Mouse (Mus musculus) small intestine, adult 2 months (tissue): ENCODE measurements around the gene Ube2h.

ENCODE experiments used
- CTCF ChIP-seq: fragments of 200-500 bp; IDR thresholded peaks from 2 replicates; pipeline ENCODE4 v1.5.1; 2012; ENCODE audit warnings: low read depth, mild to moderate bottlenecking, control low read depth, inconsistent platforms, low read length, moderate library complexity, mixed read lengths; ENCODE audit not compliant: insufficient replicate concordance, insufficient read length; ENCODE audit errors: extremely low read depth
- POLR2A ChIP-seq: fragments of 200-500 bp; IDR thresholded peaks from 2 replicates; pipeline ENCODE4 v1.6.1; 2012; ENCODE audit warnings: low read depth, mild to moderate bottlenecking, control low read depth, inconsistent platforms, low read length, moderate library complexity

DNA sequence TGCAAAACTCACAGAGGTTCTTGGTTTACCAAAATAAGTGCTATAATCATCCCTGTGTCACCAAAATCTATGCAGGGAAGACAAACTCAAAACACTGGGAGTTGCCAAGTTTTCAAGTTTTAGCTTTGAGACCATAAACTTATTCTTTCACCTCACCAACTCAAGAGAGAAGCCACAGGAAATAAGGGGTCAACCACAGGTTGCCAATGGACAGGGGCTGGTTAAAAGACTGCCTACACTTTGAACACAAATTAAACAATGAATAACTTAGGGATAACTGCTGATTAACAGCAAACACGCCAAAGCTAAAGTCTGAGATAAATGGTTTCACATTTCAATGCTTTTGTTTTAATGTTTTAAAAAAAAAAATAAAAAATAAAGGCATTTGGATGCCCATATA, 5.2 kb downstream of the Ube2h start:
- no peak for TF ChIP-seq POLR2A
- TF ChIP-seq CTCF, result no peak
